Mouse (Mus musculus) lung, postnatal 0 days (tissue): ENCODE measurements around the gene Sarnp. TPM values are rescaled to one million over a fixed set of nuclear protein-coding genes. Genes with fewer than 3 reads are reported as not detected.

Source experiments
- ATAC-seq: fragments of 200-750 bp; cut with Nextera tagmentation; 2 replicates; pipeline ENCODE4 v1.8.0; 2017; ENCODE audit warnings: moderate library complexity
- DNase-seq: peaks from one replicate; pipeline ENCODE4 v3.0.0-alpha.2; 2016; ENCODE audit warnings: low spot score
- H3K27ac ChIP-seq: fragments of 300-500 bp; sonication (generic); 2 replicates; pipeline ENCODE4 v1.5.1; 2014; ENCODE audit warnings: antibody characterized with exemption, mild to moderate bottlenecking, low read length, mixed read lengths
- H3K27me3 ChIP-seq: fragments of 300-500 bp; sonication (generic); replicated peaks from 2 replicates; pipeline ENCODE4 v1.6.1; 2014; ENCODE audit warnings: low read length, mixed read lengths; ENCODE audit not compliant: insufficient read depth
- H3K36me3 ChIP-seq: fragments of 300-500 bp; sonication (generic); 2 replicates; pipeline ENCODE4 v1.6.1; 2014; ENCODE audit warnings: low read length, mixed read lengths; ENCODE audit not compliant: insufficient read depth
- H3K4me1 ChIP-seq: fragments of 300-500 bp; sonication (generic); 2 replicates; pipeline ENCODE4 v1.6.1; 2014; ENCODE audit warnings: antibody characterized with exemption, low read depth, low read length, mixed read lengths; ENCODE audit not compliant: insufficient read depth
- H3K4me2 ChIP-seq: fragments of 300-500 bp; sonication (generic); replicated peaks from 2 replicates; pipeline ENCODE4 v1.6.1; 2014; ENCODE audit warnings: low read depth, mild to moderate bottlenecking, low read length, moderate library complexity, mixed read lengths
- H3K4me3 ChIP-seq: fragments of 300-500 bp; sonication (generic); 2 replicates; pipeline ENCODE4 v1.5.1; 2014; ENCODE audit warnings: low read depth, low read length
- H3K9ac ChIP-seq: fragments of 300-500 bp; sonication (generic); replicated peaks from 2 replicates; pipeline ENCODE4 v1.6.1; 2014; ENCODE audit warnings: low read depth, mild to moderate bottlenecking
- H3K9me3 ChIP-seq: fragments of 300-500 bp; sonication (generic); 2 replicates; pipeline ENCODE4 v1.6.1; 2016; ENCODE audit warnings: low read length, mixed read lengths
- CTCF ChIP-seq: IDR thresholded peaks from 2 replicates; pipeline ENCODE4 v1.5.1; 2016; ENCODE audit warnings: antibody characterized with exemption, mild to moderate bottlenecking
- EP300 ChIP-seq: IDR thresholded peaks from 2 replicates; pipeline ENCODE4 v1.6.1; 2016; ENCODE audit warnings: antibody characterized with exemption, mild to moderate bottlenecking, control low read depth
- WGBS: fragments of 180-500 bp; shearing (Covaris S2); extraction: QIAGEN DNeasy Blood & Tissue Kit; methylation state at CpG from one replicate; pipeline ENCODE4 v1.1.7; 2014; 5-methylcytosine and 5-hydroxymethylcytosine counted together
- polyA plus RNA-seq: library from polyadenylated mRNA; unstranded; fragments of >200 nt; fragmentation: Nextera tagmentation; extraction: Ambion mirVana; gene quantifications from 2 replicates; pipeline ENCODE4 v1.2.1, GENCODE M21; 2015

The Sarnp gene
- polyA plus RNA-seq, 1 experiment from 2014 or later = 113 TPM

DNA sequence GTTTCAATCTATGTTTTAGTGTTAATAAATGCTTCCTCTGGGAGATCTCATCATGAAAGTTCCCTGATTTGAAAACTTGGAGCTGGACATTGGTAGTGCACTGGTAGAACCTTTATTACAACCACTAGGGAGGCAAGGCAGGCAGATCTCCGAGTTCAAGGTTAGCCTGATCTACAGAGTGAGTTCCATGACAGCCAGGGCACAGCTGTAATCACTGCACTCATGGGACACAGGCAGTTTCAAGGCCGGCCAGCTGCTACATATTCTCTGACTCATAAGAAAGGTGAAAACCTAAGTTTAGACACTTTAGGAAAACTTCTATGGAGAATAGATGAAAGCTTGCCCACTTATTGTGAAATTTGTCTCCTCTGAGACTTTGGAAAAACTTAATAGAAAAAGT is 61.7 kb downstream of the Sarnp start:
- no peak overlapping the region for H3K4me2 ChIP-seq
- H3K27ac ChIP-seq = no peak overlapping the region
- H3K9ac ChIP-seq = no peak overlapping the region
- no peak overlapping the region for H3K4me3 ChIP-seq
- ATAC-seq (no peak; the same call in 1 of the 2 replicates), DNase-seq (no peak)
- no peaks in the 10 kb centered on the region for H3K27me3 ChIP-seq
- TF ChIP-seq CTCF (no peak), EP300 (no peak)
- no peaks in the 10 kb centered on the region for H3K4me1 ChIP-seq
- 82% methylated on average over 2 of the region's 2 CpGs for WGBS
- H3K9me3 ChIP-seq = no peaks in the 10 kb centered on the region
- peaks cover 3% of the 10 kb centered on the region; the same call in 1 of the 2 replicates for H3K36me3 ChIP-seq

DNA sequence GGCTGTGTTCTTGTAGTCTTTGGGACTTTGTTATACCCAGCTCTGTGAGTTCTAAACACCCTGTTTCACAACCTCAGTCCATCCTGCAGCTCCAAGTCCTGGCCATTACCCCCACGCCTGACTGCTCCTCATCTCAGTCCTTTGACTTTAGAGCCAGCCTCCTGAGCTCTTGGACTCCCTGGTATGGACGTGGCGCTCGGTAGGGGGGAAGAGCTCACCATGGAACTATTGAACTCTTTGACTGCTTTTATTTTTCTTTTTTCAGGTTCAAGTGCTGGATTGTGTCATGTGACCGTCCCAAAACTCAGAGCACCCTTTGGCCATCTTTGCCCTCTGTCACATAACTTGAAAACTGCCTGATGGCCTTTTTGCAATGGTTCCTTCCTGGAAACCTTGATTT is 64.9 kb downstream of the Sarnp start:
- TF ChIP-seq CTCF = no peak
- no peak for TF ChIP-seq EP300
- H3K36me3 ChIP-seq = no peaks in the 10 kb centered on the region
- no peak for ATAC-seq

DNA sequence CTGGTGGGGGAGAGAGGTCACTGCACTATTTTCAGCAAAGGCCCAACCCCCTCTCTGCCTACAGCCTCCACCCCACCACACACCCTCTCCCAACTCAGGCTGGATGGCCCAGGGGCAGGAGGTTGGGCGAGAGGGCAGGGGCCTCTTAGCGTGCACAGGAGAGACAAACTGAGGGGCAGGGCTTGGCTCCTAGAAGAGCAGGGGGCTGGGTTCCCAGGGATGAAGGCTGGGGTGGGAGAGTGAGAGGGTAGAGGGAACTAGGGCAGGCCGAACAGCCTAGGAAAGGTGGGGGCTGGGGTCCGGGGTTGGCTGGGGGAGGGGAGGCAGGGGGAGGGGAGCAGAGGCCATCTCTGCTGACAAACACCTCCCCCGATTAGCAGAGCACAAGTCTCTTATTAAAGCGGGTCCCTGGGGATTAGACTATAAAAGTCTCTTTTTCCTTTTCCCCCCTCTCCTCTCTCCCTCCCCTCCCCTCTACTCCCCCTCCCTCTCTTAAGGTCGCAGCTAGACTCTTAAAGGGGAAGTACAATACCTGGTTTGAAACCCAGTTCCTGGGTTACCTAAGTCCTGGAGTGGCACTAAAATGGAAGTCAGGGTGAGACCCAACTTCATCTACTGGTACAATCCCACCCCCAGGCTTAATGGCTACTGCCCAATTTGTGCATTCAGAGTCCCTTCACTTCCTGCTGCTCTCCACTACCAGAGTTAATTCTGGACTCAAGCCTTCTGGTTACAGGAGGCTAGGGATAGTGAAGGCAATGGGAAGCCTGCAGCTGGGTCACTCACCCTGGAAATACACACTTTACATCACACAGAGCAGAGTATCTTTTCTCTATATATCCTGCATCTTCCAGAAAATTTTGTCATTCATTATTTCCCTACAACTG is 72.1 kb downstream of the Sarnp start:
- H3K4me1 ChIP-seq = 0 out of 2 replicates have a peak, but pooled peaks cover 4% of the 10 kb centered on the region
- no peak overlapping the region for H3K4me3 ChIP-seq
- DNase-seq = peak; percentile 30
- peak overlapping the region; percentile 19; the same call in 1 of the 2 replicates for H3K4me2 ChIP-seq
- WGBS = 20% methylated on average over 5 of the region's 7 CpGs
- ATAC-seq = no peak
- no peaks in the 10 kb centered on the region for H3K9me3 ChIP-seq
- H3K36me3 ChIP-seq = no peaks in the 10 kb centered on the region
- H3K27me3 ChIP-seq = peaks cover 5% of the 10 kb centered on the region; the same call in 1 of the 2 replicates
- TF ChIP-seq CTCF = no peak
- TF ChIP-seq EP300 = no peak
- H3K27ac ChIP-seq = no peak overlapping the region
- no peak overlapping the region for H3K9ac ChIP-seq

More for the DNA sequence above, 64.9 kb downstream of the Sarnp start:
- Histone ChIP-seq H3K4me2 (no peak overlapping the region), H3K27ac (no peak overlapping the region), H3K27me3 (no peaks in the 10 kb centered on the region), H3K4me3 (no peak overlapping the region), H3K9me3 (no peaks in the 10 kb centered on the region), H3K4me1 (no peaks in the 10 kb centered on the region), H3K9ac (no peak overlapping the region)
- no peak for DNase-seq
- WGBS = 91% methylated on average over 5 of the region's 5 CpGs

DNA sequence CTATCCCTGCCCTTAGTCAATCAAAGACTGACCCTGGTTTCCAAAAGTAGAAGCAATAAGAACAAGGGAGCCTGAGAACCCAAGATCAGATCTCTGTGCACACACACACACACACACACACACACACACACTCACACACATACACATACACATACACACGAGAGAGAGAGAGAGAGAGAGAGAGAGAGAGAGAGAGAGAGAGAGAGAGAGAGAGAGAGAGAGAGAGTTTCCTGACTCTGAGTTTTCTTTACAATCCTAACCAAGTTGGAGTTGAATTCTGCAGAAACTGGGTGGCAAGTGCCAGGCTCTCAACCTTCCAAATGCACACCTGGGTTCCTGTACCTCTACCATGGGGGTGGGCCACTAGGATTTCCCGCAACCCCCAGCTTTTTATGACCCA is 72.7 kb downstream of the Sarnp start:
- peaks cover 5% of the 10 kb centered on the region; the same call in 1 of the 2 replicates for H3K27me3 ChIP-seq
- H3K9ac ChIP-seq = no peak overlapping the region
- H3K36me3 ChIP-seq = no peaks in the 10 kb centered on the region
- H3K4me3 ChIP-seq = no peak overlapping the region
- no peaks in the 10 kb centered on the region for H3K9me3 ChIP-seq
- H3K4me2 ChIP-seq = no peak overlapping the region
- TF ChIP-seq CTCF (no peak), EP300 (no peak)
- 0 out of 2 replicates have a peak, but pooled peaks cover 4% of the 10 kb centered on the region for H3K4me1 ChIP-seq
- no peak for ATAC-seq
- 48% methylated on average over 2 of the region's 2 CpGs for WGBS
- no peak for DNase-seq
- H3K27ac ChIP-seq = no peak overlapping the region

DNA sequence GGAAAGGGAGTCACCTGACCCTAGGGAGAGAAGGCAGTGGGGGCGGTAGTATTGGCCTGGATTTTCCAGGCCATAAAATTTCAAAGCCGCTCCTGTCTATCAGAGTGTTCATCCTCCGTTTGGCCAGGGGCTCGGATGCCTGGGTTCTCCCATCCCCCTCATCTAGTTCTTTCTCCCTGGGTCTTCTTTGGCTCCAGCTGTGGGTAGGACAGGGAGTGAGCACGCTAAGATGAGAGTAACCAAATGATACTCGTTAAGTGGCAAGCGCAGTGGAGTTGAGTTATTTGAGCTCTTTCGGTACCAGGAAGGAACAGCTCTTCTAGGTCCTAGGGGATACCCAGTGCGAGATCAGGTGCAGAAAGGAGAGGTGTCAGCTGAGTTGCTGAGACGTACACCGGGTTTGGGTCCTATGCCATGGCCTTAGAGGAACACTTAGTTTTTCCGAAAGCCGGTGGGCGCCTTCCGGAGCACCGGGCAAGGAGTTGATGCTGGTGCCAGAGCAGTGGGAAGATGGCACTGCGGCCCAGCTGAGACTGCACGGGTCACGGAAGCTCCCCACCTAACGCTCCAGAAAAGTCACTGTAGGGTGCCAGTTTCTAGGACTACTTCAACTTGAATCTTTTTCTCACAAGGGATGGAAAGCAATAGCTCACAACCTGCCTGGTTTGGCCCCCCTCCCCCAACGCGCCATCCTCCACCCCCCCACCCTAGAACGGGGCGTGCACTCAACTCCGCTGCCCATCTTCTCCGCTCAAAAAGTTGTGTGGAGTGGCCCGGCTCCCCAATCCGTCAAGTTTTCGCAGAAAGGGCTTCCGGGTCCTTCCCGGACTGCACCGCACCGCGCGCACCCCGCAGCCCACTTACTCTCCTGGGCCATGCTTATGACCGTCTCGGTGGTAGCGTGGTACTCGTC is 73.5 kb downstream of the Sarnp start:
- H3K4me2 ChIP-seq = peak overlapping the region; percentile 97
- TF ChIP-seq CTCF (no peak), EP300 (no peak)
- H3K9me3 ChIP-seq = no peaks in the 10 kb centered on the region
- H3K27me3 ChIP-seq = peaks cover 5% of the 10 kb centered on the region; the same call in 1 of the 2 replicates
- peak overlapping the region; percentile 39; the same call in 1 of the 2 replicates for H3K9ac ChIP-seq
- 1% methylated on average over 40 of the region's 40 CpGs for WGBS
- H3K4me3 ChIP-seq = peak overlapping the region; percentile 53
- no peaks in the 10 kb centered on the region for H3K36me3 ChIP-seq
- no peak overlapping the region for H3K27ac ChIP-seq
- peaks cover 4% of the 10 kb centered on the region; the same call in 1 of the 2 replicates for H3K4me1 ChIP-seq
- DNase-seq (no peak), ATAC-seq (no peak)
